10 mouse cellular contexts compared by ENCODE assay signal in the genomic region with DNA sequence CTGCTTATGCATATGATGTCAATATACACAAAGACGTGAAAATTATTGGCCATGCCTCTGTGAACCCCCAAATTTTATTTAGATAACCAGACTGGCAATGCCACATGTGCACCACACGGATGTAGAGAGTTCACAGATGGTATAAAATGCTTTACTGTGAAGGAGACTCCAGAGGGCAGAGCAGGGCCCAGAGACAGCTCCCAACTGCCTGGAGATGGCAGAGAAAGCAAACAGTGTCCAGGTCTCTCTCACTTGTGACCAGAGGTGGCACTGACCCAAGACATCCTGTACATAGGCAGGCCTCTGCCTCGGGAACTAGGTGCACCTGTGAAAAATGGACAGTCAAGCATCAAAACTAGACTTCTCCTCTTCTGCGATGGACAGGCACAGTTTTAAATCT.
A peak's percentile ranks its signal among the peaks of the same experiment; 100 is the strongest.
DNase-seq lines count a peak whose midpoint lies in the region; ATAC-seq and TF ChIP-seq lines count a peak whose summit lies in the region.
"Had no signal": no experiment of that assay in that cellular context is flagged by ENCODE, and none has a peak within 500 bp of the region (broad histone marks: within the 10 kb centered on the region; RNA-seq: fewer than 3 reads in every experiment).

No protein-coding gene starts in this region.

- no peak overlapping the region for H3K27ac ChIP-seq in intestine, postnatal 0 days (ENCODE audit: low read depth, low read length)
- no peak overlapping the region for H3K27ac ChIP-seq in intestine, embryonic 16.5 days (ENCODE audit: low read length)
- H3K27ac ChIP-seq in lung, embryonic 14.5 days (ENCODE audit: low read depth), result no peak overlapping the region
- no peak overlapping the region for H3K27ac ChIP-seq in small intestine, adult 2 months (ENCODE audit: insufficient read depth, low read depth, low read length)
- H3K27ac ChIP-seq: hindbrain, embryonic 13.5 days had no signal

- H3K4me2 ChIP-seq in intestine, postnatal 0 days (replicated peaks; ENCODE audit: low read depth), result no peak overlapping the region
- H3K4me2 ChIP-seq in intestine, embryonic 16.5 days (ENCODE audit: low read depth, low read length), result no peak overlapping the region
- H3K4me2 ChIP-seq in lung, embryonic 14.5 days, result no peak overlapping the region
- H3K4me2 ChIP-seq: hindbrain, embryonic 13.5 days had no signal

- 0 out of 2 replicates have a peak, but pooled peaks cover 2% of the 10 kb centered on the region for H3K4me1 ChIP-seq in intestine, postnatal 0 days (replicated peaks; ENCODE audit: control insufficient read depth, insufficient read depth, low read length)
- peaks cover 5% of the 10 kb centered on the region; the same call in 1 of the 2 replicates for H3K4me1 ChIP-seq in intestine, embryonic 16.5 days (ENCODE audit: control insufficient read depth, insufficient read depth, low read length)
- no peaks in the 10 kb centered on the region for H3K4me1 ChIP-seq in lung, embryonic 14.5 days (ENCODE audit: insufficient read depth)
- H3K4me1 ChIP-seq in small intestine, adult 2 months (ENCODE audit: control insufficient read depth, insufficient read depth, insufficient read length, low read length), result no peaks in the 10 kb centered on the region

- H3K9ac ChIP-seq in intestine, postnatal 0 days (ENCODE audit: low read depth, low read length), result no peak overlapping the region
- no peak overlapping the region for H3K9ac ChIP-seq in intestine, embryonic 16.5 days (ENCODE audit: low read depth, low read length)
- no peak overlapping the region for H3K9ac ChIP-seq in lung, embryonic 14.5 days
- H3K9ac ChIP-seq: hindbrain, embryonic 13.5 days had no signal

- H3K27me3 ChIP-seq in intestine, postnatal 0 days (replicated peaks; ENCODE audit: control insufficient read depth, insufficient read depth, low read length), result no peaks in the 10 kb centered on the region
- no peaks in the 10 kb centered on the region for H3K27me3 ChIP-seq in intestine, embryonic 16.5 days (replicated peaks; ENCODE audit: control insufficient read depth, insufficient read depth, low read length)
- H3K27me3 ChIP-seq in lung, embryonic 14.5 days (ENCODE audit: insufficient read depth, low read length), result no peaks in the 10 kb centered on the region
- H3K27me3 ChIP-seq in small intestine, adult 2 months (ENCODE audit: control insufficient read depth, insufficient read depth, low read length), result no peaks in the 10 kb centered on the region
- H3K27me3 ChIP-seq: hindbrain, embryonic 13.5 days had no signal

- 0 out of 2 replicates have a peak, but pooled peaks cover 3% of the 10 kb centered on the region for H3K9me3 ChIP-seq in intestine, postnatal 0 days (ENCODE audit: control insufficient read depth)
- H3K9me3 ChIP-seq in intestine, embryonic 16.5 days (ENCODE audit: control insufficient read depth, low read length), result 0 out of 2 replicates have a peak, but pooled peaks cover 3% of the 10 kb centered on the region
- H3K9me3 ChIP-seq in lung, embryonic 14.5 days (ENCODE audit: low read depth, low read length), result no peaks in the 10 kb centered on the region; the same call in 1 of the 2 replicates

- no peak for ATAC-seq in intestine, postnatal 0 days
- no peak for ATAC-seq in intestine, embryonic 16.5 days
- ATAC-seq in lung, embryonic 14.5 days (ENCODE audit: insufficient read depth), result no peak
- 0 out of 2 replicates have a peak, but pooled peaks have one; percentile 36 for ATAC-seq in common myeloid progenitor, adult 5-6 weeks (replicated peaks; ENCODE audit: low read depth, poor library complexity, severe bottlenecking)

- DNase-seq in lung, embryonic 14.5 days, result peak; percentile 43
- no peak for DNase-seq in lung, adult 18-20 months
- no peak for DNase-seq in Muller cell, postnatal 12 days (ENCODE audit: inconsistent ontology term)
- DNase-seq: left cerebral cortex, postnatal 4 days; spleen, adult 18-20 months had no signal

- no peak for TF ChIP-seq POLR2A in small intestine, adult 2 months (IDR thresholded peaks at IDR 0.05; ENCODE audit: low read depth, low read length)

- no peak overlapping the region for H3K4me3 ChIP-seq in intestine, postnatal 0 days (ENCODE audit: low read depth, low read length)
- no peak overlapping the region for H3K4me3 ChIP-seq in intestine, embryonic 16.5 days (ENCODE audit: low read length)
- H3K4me3 ChIP-seq in lung, embryonic 14.5 days (ENCODE audit: low read depth, low read length), result no peak overlapping the region
- H3K4me3 ChIP-seq in small intestine, adult 2 months (ENCODE audit: low read depth, low read length), result no peak overlapping the region
- H3K4me3 ChIP-seq: hindbrain, embryonic 13.5 days had no signal

- peak; percentile 52 for TF ChIP-seq CTCF in intestine, postnatal 0 days (IDR thresholded peaks at IDR 0.05; ENCODE audit: low read depth)
- peak; percentile 43 for TF ChIP-seq CTCF in lung, embryonic 14.5 days (IDR thresholded peaks at IDR 0.05; ENCODE audit: low read depth)
- peak; percentile 19; the same call in 1 of the 2 replicates for TF ChIP-seq CTCF in small intestine, adult 2 months (IDR thresholded peaks at IDR 0.05; ENCODE audit: extremely low read depth, insufficient read length, insufficient replicate concordance, low read depth, low read length)

- no peaks in the 10 kb centered on the region for H3K36me3 ChIP-seq in intestine, postnatal 0 days (ENCODE audit: control insufficient read depth, insufficient read depth)
- H3K36me3 ChIP-seq in intestine, embryonic 16.5 days (ENCODE audit: control insufficient read depth, insufficient read depth, low read length), result no peaks in the 10 kb centered on the region
- H3K36me3 ChIP-seq in lung, embryonic 14.5 days (ENCODE audit: insufficient read depth), result no peaks in the 10 kb centered on the region
- H3K36me3 ChIP-seq in small intestine, adult 2 months (ENCODE audit: control insufficient read depth, insufficient read depth, low read length), result no peaks in the 10 kb centered on the region
- H3K36me3 ChIP-seq: hindbrain, embryonic 13.5 days had no signal

- 64% methylated on average over 4 of the region's 4 CpGs for WGBS in intestine, postnatal 0 days
- 71% methylated on average over 4 of the region's 4 CpGs for WGBS in intestine, embryonic 16.5 days
- WGBS in lung, embryonic 14.5 days, result 42% methylated on average over 4 of the region's 4 CpGs
- WGBS in small intestine, adult 2 months, result 60% methylated on average over 4 of the region's 4 CpGs
